Mouse (Mus musculus) spleen, adult 2 months (tissue): ENCODE measurements around the gene Rps6kl1.

Source experiments
- CTCF ChIP-seq: fragments of 200-500 bp; IDR thresholded peaks from 2 replicates; pipeline ENCODE4 v1.5.1; 2011; ENCODE audit warnings: mild to moderate bottlenecking, inconsistent platforms; ENCODE audit not compliant: insufficient read depth, insufficient read length, insufficient replicate concordance; ENCODE audit errors: extremely low read depth
- POLR2A ChIP-seq: fragments of 200-500 bp; IDR thresholded peaks from 2 replicates; pipeline ENCODE4 v1.6.1; 2011; ENCODE audit warnings: low read depth, low read length, inconsistent platforms

GRCm38 (mm10) chr12:85135513-85136470 is 15.3 kb downstream of the Rps6kl1 start:
- TF ChIP-seq CTCF (no peak), POLR2A (no peak)
